In genomic region chr4:47050167-47050566, GRCm38 (mm10) we compare ENCODE assay signal across 8 mouse cellular contexts. TPM values are rescaled to one million over a fixed set of nuclear protein-coding genes. Genes with fewer than 3 reads are reported as not detected.
DNase-seq lines count a peak whose midpoint lies in the region; ATAC-seq lines count a peak whose summit lies in the region.

No protein-coding gene starts in this region.

- ATAC-seq in embryonic facial prominence, embryonic 12.5 days (ENCODE audit: insufficient number of reproducible peaks, insufficient read depth, low FRiP score, low TSS enrichment) = peak; percentile 39; the same call in 1 of the 2 replicates
- peak; percentile 76; the same call in 1 of the 2 replicates for ATAC-seq in limb, embryonic 12.5 days (ENCODE audit: insufficient number of reproducible peaks, insufficient read depth, low FRiP score, low TSS enrichment, low read depth)
- ATAC-seq in monocyte, adult 5-6 weeks (replicated peaks; ENCODE audit: insufficient number of reproducible peaks, low FRiP score, low TSS enrichment, poor library complexity, severe bottlenecking) = peak; percentile 75

- H3K9ac ChIP-seq in embryonic facial prominence, embryonic 12.5 days = no peak overlapping the region
- H3K9ac ChIP-seq in limb, embryonic 12.5 days (replicated peaks) = no peak overlapping the region

- 0% methylated on average over 1 of the region's 1 CpGs for WGBS in embryonic facial prominence, embryonic 12.5 days
- 0% methylated on average over 1 of the region's 1 CpGs for WGBS in limb, embryonic 12.5 days

- H3K27me3 ChIP-seq in embryonic facial prominence, embryonic 12.5 days = no peaks in the 10 kb centered on the region
- peaks cover 22% of the 10 kb centered on the region; the same call in 1 of the 2 replicates for H3K27me3 ChIP-seq in limb, embryonic 12.5 days

- H3K4me3 ChIP-seq in embryonic facial prominence, embryonic 12.5 days = no peak overlapping the region
- H3K4me3 ChIP-seq in limb, embryonic 12.5 days (replicated peaks) = no peak overlapping the region

- peak; percentile 55 for DNase-seq in 416B (ENCODE audit: low read depth)
- DNase-seq in adrenal gland, postnatal 25 days = peak; percentile 89
- DNase-seq in heart, adult 18-20 months = peak; percentile 82 to 95
- peak; percentile 89 to 94 for DNase-seq in kidney, adult 8-10 months
- DNase-seq in spleen, postnatal 36 days (ENCODE audit: low spot score in 2 of 2) = peak; percentile 29 to 41

- H3K4me2 ChIP-seq in embryonic facial prominence, embryonic 12.5 days (replicated peaks) = no peak overlapping the region
- peak overlapping the region; percentile 26 for H3K4me2 ChIP-seq in limb, embryonic 12.5 days

- no peaks in the 10 kb centered on the region for H3K9me3 ChIP-seq in embryonic facial prominence, embryonic 12.5 days
- no peaks in the 10 kb centered on the region for H3K9me3 ChIP-seq in limb, embryonic 12.5 days

- no peaks in the 10 kb centered on the region for H3K36me3 ChIP-seq in embryonic facial prominence, embryonic 12.5 days
- peaks cover 3% of the 10 kb centered on the region; the same call in 1 of the 2 replicates for H3K36me3 ChIP-seq in limb, embryonic 12.5 days

- H3K27ac ChIP-seq in embryonic facial prominence, embryonic 12.5 days = peak overlapping the region; percentile 48; the same call in 1 of the 2 replicates
- peak overlapping the region; percentile 79 for H3K27ac ChIP-seq in limb, embryonic 12.5 days

- H3K4me1 ChIP-seq in embryonic facial prominence, embryonic 12.5 days = peaks cover 18% of the 10 kb centered on the region
- peaks cover 19% of the 10 kb centered on the region for H3K4me1 ChIP-seq in limb, embryonic 12.5 days (replicated peaks)

RNA-seq across cellular contexts. Expression of gene Anks6, which starts 7.1 kb away (rescaled TPM):
- total RNA-seq in adrenal gland, postnatal 25 days (2021) = 5.6 and 6.8 TPM in 2 replicates
- polyA plus RNA-seq in embryonic facial prominence, embryonic 12.5 days (2016; fragmentation: Nextera tagmentation; extraction: Ambion mirVana) = 8.4 and 9.5 TPM in 2 replicates
- 1 to 10 TPM; 2.3 to 3.0 TPM for total RNA-seq in heart, adult 18-20 months (2021)
- 6.6 and 8.9 TPM in 2 replicates for polyA plus RNA-seq in limb, embryonic 12.5 days (2016; fragmentation: Nextera tagmentation; extraction: Ambion mirVana)
- total RNA-seq in monocyte, adult 5-6 weeks (2017) = 0.57 to 0.97 TPM in 2 of 3 replicates, not detected in the other

RNA-seq across cellular contexts. Expression of gene Galnt12, which starts 41.5 kb away (rescaled TPM):
- total RNA-seq in adrenal gland, postnatal 25 days (2021) = 0.67 and 1.4 TPM in 2 replicates
- polyA plus RNA-seq in embryonic facial prominence, embryonic 12.5 days (2016; fragmentation: Nextera tagmentation; extraction: Ambion mirVana) = 3.6 and 4.9 TPM in 2 replicates
- under 1 TPM; 0.30 to 0.57 TPM for total RNA-seq in heart, adult 18-20 months (2021)
- polyA plus RNA-seq in limb, embryonic 12.5 days (2016; fragmentation: Nextera tagmentation; extraction: Ambion mirVana) = 3.7 and 4.1 TPM in 2 replicates
- total RNA-seq in monocyte, adult 5-6 weeks (2017) = 4.6 to 9.7 TPM (median 5.0 TPM) in 3 replicates

RNA-seq across cellular contexts. Expression of gene Gabbr2, which starts 58.5 kb away (rescaled TPM):
- total RNA-seq in adrenal gland, postnatal 25 days (2021) = 0.27 TPM in 1 of 2 replicates, not detected in the other
- polyA plus RNA-seq in embryonic facial prominence, embryonic 12.5 days (2016; fragmentation: Nextera tagmentation; extraction: Ambion mirVana) = 0.35 and 0.48 TPM in 2 replicates
- total RNA-seq in heart, adult 18-20 months (2021) = not detected
- polyA plus RNA-seq in limb, embryonic 12.5 days (2016; fragmentation: Nextera tagmentation; extraction: Ambion mirVana) = 0.08 TPM in 2 replicates
- not detected in 3 replicates for total RNA-seq in monocyte, adult 5-6 weeks (2017)

Comparison
In these comparisons a context has a peak if more than half of its experiments do, and no peak if none do; other contexts are left out.
1. DNase-seq: peak in every context shown above with its lines; median percentile 92 in kidney, adult 8-10 months; 89 in adrenal gland, postnatal 25 days; 88 in heart, adult 18-20 months; 55 in 416B; 35 in spleen, postnatal 36 days.